Mouse (Mus musculus): ENCODE data around the gene 2610001J05Rik. TPM values are rescaled to one million over a fixed set of nuclear protein-coding genes. Genes with fewer than 3 reads are reported as not detected.
A peak's percentile ranks its signal among the peaks of the same experiment; 100 is the strongest.
"Not testable (repeated sequence)": the region's sequence is repeated elsewhere in the genome, so short reads cannot be mapped to it uniquely, and the experiment has no call there.

2610001J05Rik gene
- polyA plus RNA-seq, 1 experiment from 2014 or later = 107 TPM

DNA sequence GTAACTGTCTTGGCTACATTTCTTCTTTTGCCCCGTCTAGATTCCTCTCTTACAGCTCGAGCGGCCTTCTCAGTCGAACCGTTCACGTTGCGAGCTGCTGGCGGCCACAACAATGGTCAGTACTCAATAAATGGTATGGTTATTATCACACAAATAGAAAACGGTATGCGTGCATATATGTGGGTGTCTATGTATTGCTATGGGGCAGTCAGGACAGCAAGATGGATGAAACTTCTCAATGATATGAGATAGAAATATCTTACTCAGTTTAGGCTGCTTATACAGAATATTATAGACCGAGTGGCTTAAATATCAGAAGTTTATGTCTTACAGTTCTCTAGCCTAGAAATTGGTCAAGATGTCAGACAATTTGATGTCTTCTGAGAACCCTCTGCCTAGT lies 17.1 kb downstream of the 2610001J05Rik start:
- Histone ChIP-seq H3K4me1 (no peaks in the 10 kb centered on the region), H3K36me3 (no peaks in the 10 kb centered on the region), H3K27me3 (replicated peaks) (no peaks in the 10 kb centered on the region), H3K4me3 (replicated peaks) (no peak overlapping the region), H3K9ac (replicated peaks) (no peak overlapping the region), H3K27ac (replicated peaks) (no peak overlapping the region), H3K9me3 (replicated peaks) (no peaks in the 10 kb centered on the region), H3K4me2 (no peak overlapping the region)
- ATAC-seq (ENCODE audit: low FRiP score) = no peak
- WGBS = 30% methylated on average over 11 of the region's 11 CpGs

DNA sequence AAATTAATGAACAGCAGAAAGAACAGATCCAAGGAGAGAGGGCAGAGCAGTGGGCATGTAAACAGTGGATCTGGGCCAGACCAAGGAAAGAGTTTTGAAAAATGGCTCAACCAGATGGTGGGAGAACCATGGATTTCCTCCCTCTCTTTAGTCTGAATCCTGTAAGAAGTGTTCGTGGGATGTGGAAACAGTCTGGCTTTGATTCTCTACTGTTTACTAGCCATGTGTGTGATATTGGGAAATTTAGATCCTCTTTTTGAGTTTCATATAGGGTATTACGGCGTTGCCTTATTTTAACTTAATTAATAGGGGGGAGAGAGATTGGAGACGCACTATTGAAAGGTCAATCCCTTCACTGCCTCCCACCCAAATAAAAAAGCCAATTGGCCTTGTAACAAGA lies 18.1 kb downstream of the 2610001J05Rik start:
- 70% methylated on average over 4 of the region's 4 CpGs for WGBS
- Histone ChIP-seq H3K27me3 (replicated peaks) (no peaks in the 10 kb centered on the region), H3K9me3 (replicated peaks) (no peaks in the 10 kb centered on the region), H3K9ac (replicated peaks) (no peak overlapping the region), H3K4me2 (no peak overlapping the region), H3K36me3 (no peaks in the 10 kb centered on the region), H3K4me3 (replicated peaks) (no peak overlapping the region), H3K4me1 (no peaks in the 10 kb centered on the region), H3K27ac (replicated peaks) (no peak overlapping the region)
- no peak for ATAC-seq (ENCODE audit: low FRiP score)

DNA sequence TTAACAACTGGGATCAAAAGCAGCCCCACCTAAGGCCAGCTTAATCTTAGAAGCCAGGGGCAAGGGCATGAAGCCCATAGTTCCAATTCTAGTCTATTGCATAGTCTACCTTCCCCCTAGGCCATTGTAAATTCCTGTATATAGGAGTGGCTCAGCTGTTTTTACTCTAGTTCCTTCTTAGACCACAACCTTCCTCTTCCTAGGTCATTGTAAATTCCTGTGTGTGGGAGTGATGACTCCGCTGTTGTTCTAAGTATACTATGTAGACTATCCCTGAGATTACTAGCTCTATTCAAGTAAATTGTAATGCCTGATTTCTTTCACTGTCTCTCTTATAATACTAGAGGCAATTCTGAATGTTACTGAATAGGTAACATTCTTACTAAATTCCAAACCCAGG lies 25.3 kb downstream of the 2610001J05Rik start:
- ATAC-seq (ENCODE audit: low FRiP score); H3K4me1 ChIP-seq: not testable (repeated sequence)
- WGBS = 90% methylated on average over 1 of the region's 1 CpGs

DNA sequence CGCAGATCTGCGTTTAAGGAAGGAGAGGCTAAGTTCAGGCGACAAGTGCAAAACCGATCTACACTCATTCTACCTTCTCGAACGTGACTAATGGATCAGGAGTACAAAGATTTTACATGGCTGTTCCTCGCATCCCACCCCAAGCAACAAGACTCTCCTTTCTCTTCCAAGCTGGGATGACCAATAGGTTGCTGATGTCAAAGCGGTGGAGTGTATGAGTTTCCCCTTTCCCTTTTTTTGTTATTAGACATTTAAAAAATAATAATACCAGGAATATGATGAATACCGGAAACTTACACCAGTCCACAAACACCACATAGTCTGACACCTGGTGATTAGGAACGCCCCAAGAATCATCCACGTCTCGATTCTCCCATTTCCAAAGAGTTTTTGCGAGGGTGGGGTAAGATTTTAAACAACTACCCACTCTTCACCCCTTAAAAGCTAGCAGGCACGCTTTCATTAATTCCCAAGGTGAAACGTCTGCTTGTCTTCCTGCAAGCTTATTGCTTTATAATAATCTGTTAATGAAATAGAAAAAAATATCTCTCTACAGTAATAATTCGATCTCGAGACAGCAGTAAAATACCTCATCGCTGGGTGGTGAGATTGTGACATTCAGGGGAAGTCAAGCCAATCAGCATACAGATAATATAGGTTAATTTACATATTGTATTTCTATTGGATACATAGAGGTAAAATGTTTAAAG lies 31.8 kb downstream of the 2610001J05Rik start, which contains the start of gene Gpr85:
Gene Gpr85 (minus strand): TSS at position 598 of the 710 bp plus-strand sequence.
- peak within 1 kb of the TSS; percentile 99 for H3K27ac ChIP-seq (replicated peaks)
- H3K4me1 ChIP-seq = no peaks in the 10 kb centered on the region
- peak within 1 kb of the TSS; percentile 71 for H3K4me3 ChIP-seq (replicated peaks)
- H3K9ac ChIP-seq (replicated peaks) = peak within 1 kb of the TSS; percentile 90
- no peaks in the 10 kb centered on the region for H3K36me3 ChIP-seq
- H3K4me2 ChIP-seq = peak within 1 kb of the TSS; percentile 73
- H3K27me3 ChIP-seq (replicated peaks) = no peaks in the 10 kb centered on the region
- WGBS = 24% methylated on average over 18 of the region's 18 CpGs
- peak; percentile 48 for ATAC-seq (ENCODE audit: low FRiP score)
- H3K9me3 ChIP-seq (replicated peaks) = no peaks in the 10 kb centered on the region

More for the DNA sequence above, 25.3 kb downstream of the 2610001J05Rik start:
- H3K4me2 ChIP-seq; H3K9ac ChIP-seq (replicated peaks); H3K27ac ChIP-seq (replicated peaks); H3K36me3 ChIP-seq; H3K27me3 ChIP-seq (replicated peaks); H3K9me3 ChIP-seq (replicated peaks); H3K4me3 ChIP-seq (replicated peaks): not testable (repeated sequence)

DNA sequence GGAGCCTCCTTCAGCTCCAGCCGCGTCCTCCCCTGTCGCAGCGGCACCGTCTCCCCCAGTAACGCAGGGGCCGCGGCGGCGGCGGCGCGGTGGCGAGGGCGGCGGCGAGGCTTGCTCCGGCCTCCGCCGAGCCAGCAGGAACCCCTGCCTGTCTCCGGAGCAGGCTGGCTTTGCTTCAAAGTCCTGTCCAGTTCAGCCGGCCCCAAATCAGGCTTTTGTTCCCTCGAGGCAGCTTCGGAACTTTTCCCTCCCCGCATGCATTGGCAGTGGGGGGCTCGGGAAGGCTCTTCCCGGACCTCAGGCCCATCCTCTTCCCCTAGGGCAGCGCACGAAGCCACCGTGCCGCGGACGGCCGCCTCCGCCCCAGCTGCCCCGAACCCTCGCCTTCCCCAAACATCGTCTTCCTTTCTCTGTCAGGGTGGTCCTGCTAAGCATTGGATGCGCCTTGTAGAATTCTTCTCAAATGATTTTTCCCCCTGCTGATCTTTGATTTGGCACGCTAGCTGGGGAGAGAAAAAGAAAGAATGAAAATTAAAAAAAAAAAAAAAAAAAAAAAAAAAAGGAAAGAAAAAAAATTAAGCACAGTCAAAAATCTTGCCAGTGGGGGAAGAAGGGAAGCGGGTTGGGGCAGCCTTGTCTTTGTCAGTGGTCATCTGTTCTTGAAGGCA lies 32.5 kb downstream of the 2610001J05Rik start:
- no peaks in the 10 kb centered on the region for H3K4me1 ChIP-seq
- H3K27ac ChIP-seq (replicated peaks) = peak overlapping the region; percentile 99
- peak overlapping the region; percentile 71 for H3K4me3 ChIP-seq (replicated peaks)
- 0% methylated on average over 33 of the region's 41 CpGs for WGBS
- H3K9ac ChIP-seq (replicated peaks) = peak overlapping the region; percentile 90
- no peaks in the 10 kb centered on the region for H3K9me3 ChIP-seq (replicated peaks)
- peak; percentile 84 for ATAC-seq (ENCODE audit: low FRiP score)
- peak overlapping the region; percentile 73 for H3K4me2 ChIP-seq
- H3K36me3 ChIP-seq = no peaks in the 10 kb centered on the region
- no peaks in the 10 kb centered on the region for H3K27me3 ChIP-seq (replicated peaks)

DNA sequence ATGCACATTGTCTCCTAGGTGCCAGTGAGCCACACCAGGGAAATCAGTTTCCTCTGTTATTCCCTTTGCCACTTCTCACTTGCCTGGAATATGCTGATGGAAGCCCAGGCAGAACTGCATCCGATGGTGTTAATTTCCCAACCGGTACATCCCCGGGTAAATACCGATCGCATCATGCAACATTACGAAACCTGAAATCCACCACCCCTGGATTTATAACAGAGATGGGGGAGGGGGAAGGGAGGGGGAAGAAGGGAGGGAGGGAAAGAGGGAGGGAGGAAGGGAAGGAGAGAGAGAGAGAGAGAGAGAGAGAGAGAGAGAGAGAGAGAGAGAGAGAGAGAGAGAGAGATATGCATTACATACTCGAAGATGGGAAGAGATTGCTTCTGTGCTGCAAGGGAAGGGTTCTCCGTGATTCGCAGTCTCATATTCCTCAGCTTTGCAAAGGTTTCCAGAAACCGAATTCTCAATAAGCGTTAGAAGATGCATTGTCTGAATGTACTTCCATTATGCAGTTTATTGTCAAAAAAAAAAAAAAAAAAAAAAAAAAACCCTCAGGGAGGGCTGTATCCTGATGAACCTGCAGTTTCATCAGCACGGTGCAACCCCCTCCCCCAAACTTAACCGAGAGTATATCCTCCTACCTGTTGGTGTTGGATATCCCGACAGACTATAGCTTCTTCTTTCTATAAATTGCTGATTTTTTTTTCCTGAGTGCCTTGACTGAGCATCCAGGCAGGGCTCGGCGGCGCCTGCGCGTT lies 33.2 kb downstream of the 2610001J05Rik start:
- under 1% methylated on average over 19 of the region's 19 CpGs for WGBS
- Histone ChIP-seq H3K4me1 (peaks cover 6% of the 10 kb centered on the region), H3K4me2 (peak overlapping the region; percentile 73), H3K27me3 (replicated peaks) (no peaks in the 10 kb centered on the region), H3K27ac (replicated peaks) (peak overlapping the region; percentile 99), H3K4me3 (replicated peaks) (peak overlapping the region; percentile 71), H3K36me3 (no peaks in the 10 kb centered on the region), H3K9ac (replicated peaks) (peak overlapping the region; percentile 90), H3K9me3 (replicated peaks) (no peaks in the 10 kb centered on the region)
- peak; percentile 36 for ATAC-seq (ENCODE audit: low FRiP score)

DNA sequence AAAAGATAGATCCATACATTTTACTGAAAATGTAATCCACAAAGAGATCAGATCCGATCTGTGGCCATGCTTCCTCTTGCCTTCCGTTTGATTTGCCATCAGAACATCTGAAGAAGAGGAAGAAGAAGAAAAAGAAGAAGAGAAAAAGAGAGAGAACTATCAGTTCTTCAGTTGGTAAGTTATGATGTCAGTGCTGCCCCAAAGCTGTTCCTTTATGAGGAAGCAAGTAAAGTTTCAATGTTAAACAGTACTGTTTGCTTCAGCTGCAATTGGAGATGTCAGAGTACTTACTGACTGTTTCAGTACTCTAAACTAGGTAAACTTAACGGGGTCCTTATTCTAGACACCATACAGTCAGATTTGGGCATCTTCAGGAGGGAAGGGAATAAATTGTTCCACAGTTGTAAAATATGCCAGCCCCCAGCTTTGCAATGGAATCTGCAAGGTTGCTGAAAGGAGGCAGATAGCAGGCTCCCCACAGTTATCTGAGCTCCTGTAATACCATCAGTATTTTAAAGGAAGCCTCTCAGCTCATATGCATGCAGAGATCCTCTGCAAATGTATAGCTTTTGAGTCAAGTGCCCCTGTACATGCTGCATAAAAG lies 34.2 kb downstream of the 2610001J05Rik start:
- H3K4me2 ChIP-seq = peak overlapping the region; percentile 73
- H3K9me3 ChIP-seq (replicated peaks) = no peaks in the 10 kb centered on the region
- no peak for ATAC-seq (ENCODE audit: low FRiP score)
- peak overlapping the region; percentile 99 for H3K27ac ChIP-seq (replicated peaks)
- 55% methylated on average over 3 of the region's 3 CpGs for WGBS
- H3K27me3 ChIP-seq (replicated peaks) = no peaks in the 10 kb centered on the region
- H3K36me3 ChIP-seq = no peaks in the 10 kb centered on the region
- H3K4me3 ChIP-seq (replicated peaks) = peak overlapping the region; percentile 71
- peaks cover 13% of the 10 kb centered on the region for H3K4me1 ChIP-seq
- H3K9ac ChIP-seq (replicated peaks) = peak overlapping the region; percentile 90

DNA sequence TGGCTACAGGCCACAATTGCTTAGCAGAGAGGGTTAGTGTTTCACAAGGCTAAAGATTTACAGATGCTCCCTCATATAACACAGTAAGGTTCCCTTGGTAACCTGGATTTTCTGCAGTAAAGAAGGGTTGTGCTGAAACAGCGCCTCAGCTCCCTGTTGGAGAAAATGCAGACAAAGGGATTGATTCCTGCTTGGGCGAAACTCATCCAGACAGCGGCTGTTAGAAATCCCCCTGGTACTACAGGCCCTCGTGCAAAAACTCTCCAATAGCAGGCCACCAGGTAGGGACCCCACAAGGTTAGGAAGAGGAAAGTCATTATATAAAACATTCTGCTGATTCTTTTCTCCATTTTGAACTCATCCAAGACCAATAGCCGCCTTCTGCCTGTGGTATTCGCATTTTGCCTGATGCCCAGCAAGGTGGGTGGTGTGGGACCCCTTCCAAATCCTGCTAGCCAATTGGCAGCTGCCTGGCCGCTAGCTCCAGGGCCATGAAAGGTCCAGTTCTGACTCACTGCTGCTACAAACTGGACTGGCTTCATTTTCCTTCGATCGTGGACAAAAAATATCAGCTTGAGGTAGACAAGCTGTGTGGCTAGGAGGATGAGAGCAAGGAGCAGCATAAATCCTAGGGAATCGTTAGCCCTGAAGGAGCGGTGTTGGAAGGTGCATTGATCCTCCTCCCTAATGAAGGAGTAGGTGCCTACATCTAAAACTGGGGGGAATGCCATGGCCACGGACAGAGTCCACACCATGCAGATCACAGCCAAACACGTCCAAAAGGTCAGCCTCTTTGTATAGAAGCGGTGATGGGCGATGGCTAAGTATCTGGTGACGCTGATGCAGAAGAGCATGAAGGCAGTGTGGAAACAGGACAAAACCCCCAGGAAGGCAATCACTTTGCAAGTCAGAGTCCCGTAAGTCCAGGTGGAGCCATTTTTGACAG lies 35.3 kb downstream of the 2610001J05Rik start:
- ATAC-seq (ENCODE audit: low FRiP score) = peak; percentile 39
- WGBS = 32% methylated on average over 17 of the region's 17 CpGs
- H3K27me3 ChIP-seq (replicated peaks) = no peaks in the 10 kb centered on the region
- peak overlapping the region; percentile 90 for H3K9ac ChIP-seq (replicated peaks)
- H3K27ac ChIP-seq (replicated peaks) = peak overlapping the region; percentile 99
- no peaks in the 10 kb centered on the region for H3K36me3 ChIP-seq
- H3K4me1 ChIP-seq = peaks cover 18% of the 10 kb centered on the region
- no peaks in the 10 kb centered on the region for H3K9me3 ChIP-seq (replicated peaks)
- peak overlapping the region; percentile 73 for H3K4me2 ChIP-seq
- H3K4me3 ChIP-seq (replicated peaks) = peak overlapping the region; percentile 71

DNA sequence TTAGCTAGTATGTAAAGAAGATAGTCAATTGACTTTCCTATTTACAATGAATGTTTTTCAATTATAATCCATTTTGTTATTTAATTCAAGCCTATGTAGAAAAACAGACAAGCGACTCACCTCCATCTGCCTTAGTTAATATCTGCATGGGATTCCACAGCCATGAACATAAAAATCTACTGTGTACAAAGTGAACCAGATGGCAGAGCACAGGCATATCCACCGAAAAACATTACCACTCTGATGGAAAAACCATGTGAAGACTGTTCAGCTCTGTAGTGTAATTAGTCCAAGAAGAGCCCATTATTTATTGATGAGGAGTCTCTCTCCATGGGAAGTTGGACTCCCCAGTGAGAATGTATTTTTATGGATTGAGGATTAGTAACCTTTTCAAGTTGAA lies 38.5 kb downstream of the 2610001J05Rik start:
- 46% methylated on average over 2 of the region's 2 CpGs for WGBS
- Histone ChIP-seq H3K36me3 (no peaks in the 10 kb centered on the region), H3K4me1 (peaks cover 22% of the 10 kb centered on the region), H3K27me3 (replicated peaks) (no peaks in the 10 kb centered on the region), H3K9ac (replicated peaks) (no peak overlapping the region), H3K27ac (replicated peaks) (no peak overlapping the region), H3K9me3 (replicated peaks) (no peaks in the 10 kb centered on the region), H3K4me2 (peak overlapping the region; percentile 42), H3K4me3 (replicated peaks) (no peak overlapping the region)
- no peak for ATAC-seq (ENCODE audit: low FRiP score)

DNA sequence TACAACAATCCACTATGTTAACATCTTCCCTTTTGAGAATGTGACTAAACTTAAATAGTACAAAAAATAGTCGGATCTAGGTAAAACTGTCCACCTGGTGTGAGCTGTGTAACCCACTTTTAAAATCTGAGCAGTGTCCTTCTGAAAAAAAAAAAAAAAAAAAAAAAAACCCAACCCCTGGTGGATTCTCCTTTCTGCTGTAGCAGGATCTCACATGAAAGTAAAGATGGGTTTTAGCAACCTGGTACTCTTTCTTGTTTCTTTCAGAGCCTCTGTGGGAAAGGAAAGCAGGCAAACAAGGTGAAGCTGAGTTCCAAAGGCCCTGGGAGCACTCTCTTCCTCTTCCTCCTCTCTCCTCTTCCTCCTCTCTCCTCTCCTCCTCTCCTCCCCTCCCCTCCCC lies 42.4 kb downstream of the 2610001J05Rik start:
- Histone ChIP-seq H3K4me1 (peaks cover 22% of the 10 kb centered on the region), H3K9me3 (replicated peaks) (no peaks in the 10 kb centered on the region), H3K36me3 (no peaks in the 10 kb centered on the region), H3K4me2 (no peak overlapping the region), H3K27me3 (replicated peaks) (no peaks in the 10 kb centered on the region), H3K9ac (replicated peaks) (no peak overlapping the region), H3K27ac (replicated peaks) (no peak overlapping the region), H3K4me3 (replicated peaks) (no peak overlapping the region)
- ATAC-seq (ENCODE audit: low FRiP score) = no peak
- WGBS = 88% methylated on average over 1 of the region's 1 CpGs

Data from neural tube, embryonic 15.5 days (tissue).